Mouse (Mus musculus) kidney, postnatal 14 days (tissue): ENCODE results near the gene Gm3417.
"Not testable (repeated sequence)": the region's sequence is repeated elsewhere in the genome, so short reads cannot be mapped to it uniquely, and the experiment has no call there.

ENCODE experiments used
- DNase-seq: peaks from one replicate; pipeline ENCODE4 v3.0.0; 2022; ENCODE audit warnings: mixed read lengths

The Gm3417 gene

DNA sequence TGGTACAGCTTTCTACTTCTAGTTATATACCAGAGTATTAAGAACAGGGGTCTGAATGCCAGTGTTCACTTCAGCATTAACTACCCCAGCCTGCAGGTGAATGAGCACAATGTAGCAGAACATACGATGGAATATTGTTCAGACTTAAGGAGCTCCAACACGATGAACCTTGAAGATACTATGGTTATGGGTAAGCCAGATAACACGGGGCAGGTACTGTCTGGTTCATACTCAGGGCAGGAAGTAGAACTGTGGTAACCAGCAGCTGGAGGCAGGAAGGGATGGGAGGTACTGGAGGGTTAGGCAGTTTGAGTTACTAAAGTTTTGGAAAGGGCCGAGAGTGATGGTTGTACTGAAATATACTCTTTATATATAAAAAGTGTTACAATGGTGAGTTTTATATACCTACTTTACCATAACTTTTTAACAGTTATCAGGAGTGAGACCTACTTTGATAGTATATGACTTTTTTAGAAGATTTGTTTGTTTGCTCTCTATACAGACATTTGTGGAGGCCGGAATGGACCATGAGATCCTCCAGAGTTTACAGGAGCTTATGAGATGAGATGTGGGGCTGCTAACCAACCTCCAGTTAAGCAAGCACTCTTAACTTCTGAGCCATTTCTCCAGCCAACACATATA, 19.8 kb downstream of the Gm3417 start:
- no peak for DNase-seq

DNA sequence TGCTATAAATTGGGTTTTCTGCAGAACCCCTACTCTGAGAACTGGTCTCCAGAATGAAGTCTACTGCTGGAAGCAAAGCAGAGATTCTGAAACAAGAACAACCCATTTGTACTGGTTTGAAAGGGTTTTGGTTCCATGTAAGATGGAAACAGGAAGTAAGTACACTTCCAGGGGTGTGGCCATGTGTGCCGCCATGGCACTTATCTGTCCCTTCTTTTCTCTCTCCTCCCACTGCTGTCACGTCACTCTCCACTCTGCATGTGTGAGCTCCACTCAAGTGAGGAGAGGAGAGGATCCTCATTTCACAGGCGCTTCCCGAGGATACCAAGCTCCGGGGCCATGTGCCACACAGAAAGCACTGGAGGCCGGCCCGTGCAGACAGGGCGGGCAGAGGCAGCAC, 25.1 kb downstream of the Gm3417 start:
- no peak for DNase-seq

- DNase-seq, result no peak
These were observed 29.3 kb downstream of the Gm3417 start for GRCm38 (mm10) chr17:14949161-14949827.

- no peak for DNase-seq
These were observed 34.0 kb downstream of the Gm3417 start for GRCm38 (mm10) chr17:14944551-14944950.

DNA sequence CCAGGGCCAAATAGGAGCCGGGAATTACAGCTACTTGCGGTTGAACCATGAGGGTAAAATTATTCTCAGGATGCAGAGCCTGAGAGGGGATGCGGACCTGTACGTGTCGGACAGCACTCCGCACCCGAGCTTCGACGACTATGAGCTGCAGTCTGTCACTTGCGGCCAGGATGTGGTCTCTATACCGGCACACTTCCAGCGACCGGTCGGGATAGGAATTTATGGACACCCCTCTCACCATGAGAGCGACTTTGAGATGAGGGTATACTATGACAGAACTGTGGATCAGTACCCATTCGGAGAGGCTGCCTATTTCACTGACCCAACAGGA, 34.9 kb downstream of the Gm3417 start:
- no peak for DNase-seq

DNA sequence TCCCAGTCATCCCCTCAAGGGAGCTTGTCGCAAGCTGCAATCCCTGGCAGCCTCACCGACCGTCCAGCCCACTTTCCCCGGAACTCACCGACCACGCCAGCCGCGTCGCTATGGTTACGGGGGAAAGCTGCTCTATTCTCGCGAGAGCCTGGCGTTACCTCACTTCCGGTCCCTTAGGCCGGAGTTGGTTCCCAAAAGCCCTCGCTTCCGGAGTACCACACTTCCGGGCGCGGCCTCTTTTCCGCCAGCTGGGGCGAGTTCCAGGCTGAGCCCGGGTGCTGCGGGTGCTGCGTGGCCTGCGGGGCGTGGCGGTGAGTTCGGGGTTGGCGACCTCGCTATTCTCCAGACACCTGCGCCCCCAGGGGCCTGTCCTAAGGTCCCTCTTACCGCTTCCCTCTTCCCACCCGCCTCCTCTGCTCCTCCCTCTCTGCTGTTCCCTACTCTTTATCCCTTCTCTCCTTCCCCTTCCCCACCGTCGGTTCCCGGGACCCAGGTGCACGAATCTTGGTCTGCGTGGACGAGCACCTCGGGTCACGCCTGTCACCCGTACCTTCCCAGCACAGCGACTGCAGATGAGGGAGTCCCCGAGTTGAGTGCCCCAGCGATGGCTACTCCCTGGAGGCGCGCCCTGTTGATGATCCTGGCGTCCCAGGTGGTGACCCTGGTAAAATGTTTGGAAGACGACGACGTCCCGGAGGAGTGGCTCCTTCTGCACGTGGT, 35.4 kb downstream of the Gm3417 start, which contains the start of the genes Wdr27 and 1600012H06Rik:
TSS of gene Wdr27 (minus strand) at position 150 of the 720 bp plus-strand sequence.
TSS of gene 1600012H06Rik (plus strand) at position 176 of the 720 bp plus-strand sequence.
- DNase-seq, result peak; percentile 99

GRCm38 (mm10) chr17:14942181-14942580, 36.4 kb downstream of the Gm3417 start:
- DNase-seq, result not testable (repeated sequence)

DNA sequence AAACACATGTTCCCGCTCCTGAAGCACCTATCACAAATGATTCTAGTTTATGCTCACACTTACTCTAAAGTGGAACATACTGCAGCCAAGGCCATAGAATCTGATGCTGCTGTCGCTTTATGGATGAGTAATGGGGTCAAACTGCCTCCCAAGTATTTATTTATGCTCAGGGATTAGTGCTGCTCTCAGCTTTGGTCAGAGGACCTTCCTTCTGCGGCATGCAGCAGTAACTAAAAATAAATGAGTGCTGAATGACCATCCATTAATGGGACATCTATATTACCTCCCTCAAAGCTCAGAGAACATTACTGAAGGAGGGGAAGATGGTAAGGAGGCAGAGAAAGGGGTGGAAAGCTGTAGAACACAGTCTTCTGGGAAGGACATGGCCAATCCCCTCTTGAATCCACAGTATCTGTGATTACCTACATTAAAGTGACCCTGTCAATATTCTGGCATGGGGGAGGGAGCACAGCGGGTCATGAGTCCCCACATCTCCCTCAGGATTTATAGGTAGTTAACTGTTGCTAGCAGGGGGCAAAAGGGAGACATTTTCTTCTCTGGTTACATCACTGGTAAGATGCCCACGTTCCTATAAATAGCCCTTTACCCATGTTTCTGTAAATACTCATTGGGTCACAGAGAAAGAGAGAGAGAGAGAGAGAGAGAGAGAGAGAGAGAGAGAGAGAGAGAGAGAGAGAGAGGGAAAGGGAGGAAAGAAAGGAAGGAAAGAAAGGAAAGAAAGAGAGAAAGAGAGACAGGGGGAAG, 42.6 kb downstream of the Gm3417 start:
- DNase-seq, result no peak

- not testable (repeated sequence) for DNase-seq
These were observed 43.3 kb downstream of the Gm3417 start for GRCm38 (mm10) chr17:14935280-14935679.

GRCm38 (mm10) chr17:14931469-14931868, 47.1 kb downstream of the Gm3417 start:
- DNase-seq, result no peak

- no peak for DNase-seq
These were observed 47.9 kb downstream of the Gm3417 start for GRCm38 (mm10) chr17:14930697-14931096.

DNA sequence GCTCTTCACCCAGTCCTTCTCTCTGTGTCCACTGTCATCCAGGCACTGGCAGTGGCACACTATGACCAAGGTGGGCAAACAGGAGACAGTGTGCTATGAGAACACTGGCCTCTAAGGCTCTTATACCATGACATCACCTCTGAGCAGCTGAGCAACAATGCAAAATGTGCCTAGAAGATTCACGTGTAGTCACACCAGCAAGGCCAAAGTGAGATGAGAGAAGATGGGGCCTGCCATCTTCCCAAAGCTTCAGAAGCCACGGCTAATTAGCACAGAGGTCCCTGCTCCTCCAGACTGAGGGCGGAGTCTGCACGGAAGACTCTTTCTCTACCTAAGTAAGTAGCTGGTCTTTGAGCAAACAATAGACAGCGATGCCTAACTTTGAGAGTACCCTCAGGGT, 50.0 kb downstream of the Gm3417 start:
- no peak for DNase-seq

- no peak for DNase-seq
These were observed 50.9 kb downstream of the Gm3417 start for GRCm38 (mm10) chr17:14927644-14928218.

DNA sequence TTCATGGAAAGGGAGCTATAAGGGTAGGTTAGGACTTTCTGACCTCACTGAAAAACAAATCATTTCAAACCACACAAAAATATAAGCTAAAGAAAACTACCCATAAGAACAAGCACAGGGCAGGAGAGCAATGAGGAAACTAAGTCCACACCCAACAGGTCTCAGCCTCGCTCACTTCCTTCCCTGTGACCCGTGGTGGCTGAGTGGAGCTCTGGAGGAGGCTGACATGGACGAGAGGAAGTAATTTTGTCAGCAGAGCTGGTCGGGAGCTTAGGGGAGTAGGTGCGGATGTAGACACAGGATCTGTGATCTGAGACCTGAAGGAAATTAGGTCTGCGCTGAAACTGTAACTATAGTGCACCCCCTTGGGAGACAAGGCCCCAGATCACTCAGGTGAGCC, 57.0 kb downstream of the Gm3417 start:
- no peak for DNase-seq

GRCm38 (mm10) chr17:14917866-14918265, 60.7 kb downstream of the Gm3417 start:
- no peak for DNase-seq

GRCm38 (mm10) chr17:14914401-14914800, 64.2 kb downstream of the Gm3417 start:
- no peak for DNase-seq
